Mouse (Mus musculus): ENCODE data around the gene Nt5c2.

Gene Nt5c2

DNA sequence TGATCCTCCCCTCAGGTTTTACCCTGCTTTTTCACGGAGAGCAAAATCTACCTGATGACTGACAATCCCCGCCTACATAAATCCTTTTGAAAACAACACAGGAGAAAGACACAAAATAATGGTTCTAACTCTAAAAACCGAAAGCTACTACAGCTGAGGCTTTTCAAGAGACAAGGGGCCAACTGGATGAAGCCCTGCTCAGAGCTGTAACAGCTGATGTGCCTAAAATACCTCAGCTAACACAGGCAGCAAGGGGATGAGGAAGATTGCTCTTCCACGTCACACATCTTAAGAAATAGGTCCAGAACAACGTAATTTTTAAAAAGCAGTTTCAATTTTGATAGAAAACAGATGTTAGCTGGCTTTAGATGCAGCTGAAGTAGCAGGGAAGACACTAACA, 88.0 kb downstream of the Nt5c2 start:
- 26% methylated on average over 5 of the region's 5 CpGs for WGBS

DNA sequence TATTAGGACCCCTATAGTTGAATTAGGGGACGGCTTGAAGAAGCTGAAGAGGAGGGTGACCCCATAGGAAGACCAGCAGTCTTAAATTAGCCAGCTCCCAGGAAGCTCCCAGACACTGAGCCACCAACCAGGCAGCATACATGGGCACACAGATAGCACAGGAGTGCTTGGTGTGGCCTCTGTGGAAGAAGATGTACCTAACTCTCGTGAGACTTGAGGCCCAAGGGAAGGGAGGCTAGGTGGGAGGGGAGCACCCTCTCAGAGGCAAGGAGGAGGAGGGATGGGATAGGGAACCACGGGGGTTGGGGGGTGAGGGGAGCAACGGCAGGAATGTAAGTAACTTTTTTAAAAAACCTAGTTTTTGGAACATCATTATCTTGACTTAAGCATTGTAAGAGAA, 88.6 kb downstream of the Nt5c2 start:
- 51% methylated on average over 4 of the region's 4 CpGs for WGBS

DNA sequence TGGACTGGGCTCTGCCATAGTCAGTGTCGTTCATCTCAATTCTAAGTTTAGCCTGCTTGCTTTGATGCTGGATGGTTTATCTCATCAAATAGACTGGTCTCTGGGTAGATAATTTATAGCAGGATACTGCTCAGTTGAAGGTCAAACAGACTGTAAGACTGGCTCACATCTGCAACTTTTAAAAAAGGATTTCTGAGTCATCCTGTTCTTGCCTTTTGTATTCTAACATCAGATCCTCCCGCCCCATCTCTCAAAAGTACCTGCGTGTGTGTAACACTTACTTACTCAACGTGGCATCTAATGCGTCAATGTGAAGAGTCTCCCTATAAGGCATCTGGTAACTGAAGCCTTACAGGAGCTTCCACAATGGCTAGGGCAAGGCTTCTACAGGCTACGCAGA, 94.4 kb downstream of the Nt5c2 start:
- WGBS, result 66% methylated on average over 6 of the region's 6 CpGs

DNA sequence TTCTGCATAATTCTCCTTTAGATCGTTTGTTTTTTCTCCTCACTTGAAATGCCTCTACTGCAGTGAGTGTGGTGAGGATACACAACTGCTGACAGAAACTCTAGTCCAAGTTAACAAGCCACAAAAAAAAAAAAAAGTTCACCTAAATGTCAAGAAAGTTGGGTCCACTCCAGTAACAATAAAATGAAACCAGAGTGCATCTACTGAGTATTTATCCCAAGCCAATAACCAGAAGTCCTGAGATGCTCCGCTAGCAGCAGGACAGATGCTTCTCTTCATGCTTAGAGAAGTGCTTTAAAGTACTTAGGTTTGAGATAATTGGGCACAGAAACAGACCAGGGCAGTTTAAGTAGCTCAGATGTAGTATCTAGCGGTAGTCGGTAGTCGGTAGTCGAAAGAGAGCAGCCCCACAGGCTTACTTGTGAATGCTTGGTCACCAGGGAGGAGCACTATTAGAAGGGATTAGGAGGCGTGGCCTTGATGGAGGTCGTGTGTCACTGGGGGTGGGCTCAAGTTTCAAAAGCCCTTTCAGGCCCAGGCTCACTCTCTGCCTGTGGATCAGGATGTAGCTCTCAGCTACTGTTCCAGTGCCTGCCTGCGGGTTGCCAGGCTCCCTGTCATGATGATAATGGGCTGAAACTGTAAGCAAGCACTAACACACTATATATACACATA, 99.4 kb downstream of the Nt5c2 start:
- 63% methylated on average over 9 of the region's 9 CpGs for WGBS

DNA sequence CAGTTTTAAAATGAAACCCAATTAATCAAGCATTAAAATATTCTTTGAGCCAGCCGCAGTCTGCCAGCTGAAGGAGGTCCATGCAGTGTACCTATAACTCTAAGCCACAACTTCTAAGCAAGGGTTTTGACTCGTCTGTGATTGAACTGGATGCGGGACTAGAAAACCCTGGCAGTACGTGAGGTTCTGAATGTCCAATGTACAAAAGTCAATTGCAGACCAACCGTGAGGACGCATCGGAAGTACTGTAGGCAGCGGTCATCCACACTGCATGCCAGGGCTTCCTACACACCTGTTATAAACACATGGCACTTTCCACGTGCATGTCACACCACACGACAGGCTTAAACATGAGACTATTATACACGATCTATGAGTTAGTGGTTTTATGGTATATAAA, 101.3 kb downstream of the Nt5c2 start:
- 94% methylated on average over 11 of the region's 11 CpGs for WGBS

DNA sequence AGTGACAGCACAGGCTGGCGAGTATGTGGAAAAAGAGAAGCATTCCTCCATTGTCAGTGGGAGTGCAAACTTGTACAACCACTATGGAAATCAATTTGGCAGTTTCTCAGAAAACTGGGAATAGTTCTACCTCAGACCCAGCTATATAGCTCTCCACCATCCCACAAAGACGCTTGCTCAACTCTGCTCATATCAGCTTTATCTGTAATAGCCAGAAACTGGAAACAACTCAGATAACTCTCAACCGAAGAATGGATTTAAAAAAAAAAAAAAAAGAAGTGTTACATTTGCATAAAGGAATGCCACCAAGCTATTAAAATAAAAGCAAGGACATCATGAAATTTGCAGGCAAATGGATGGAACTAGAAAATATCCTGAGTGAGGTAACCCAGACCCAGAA, 103.5 kb downstream of the Nt5c2 start:
- WGBS, result 56% methylated on average over 3 of the region's 3 CpGs

DNA sequence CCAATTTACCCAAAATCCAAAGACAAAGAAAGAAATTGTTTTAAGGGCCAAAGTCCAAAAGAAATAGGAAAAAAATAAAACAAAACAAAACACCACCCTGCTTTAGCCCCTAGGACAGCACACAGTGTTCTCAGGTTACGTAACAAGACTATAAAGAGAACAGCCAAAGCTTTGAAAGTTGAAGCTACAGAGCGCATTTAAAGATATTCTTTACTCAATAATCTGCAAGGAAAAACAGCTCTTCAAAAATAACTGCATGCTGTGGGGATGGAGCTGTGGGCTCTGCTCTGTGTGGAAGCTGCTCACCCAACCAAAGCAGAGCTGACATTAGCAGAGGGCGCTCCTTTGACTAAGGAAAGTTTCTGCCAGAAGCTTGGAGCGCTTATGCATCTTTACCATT, 106.0 kb downstream of the Nt5c2 start:
- 16% methylated on average over 4 of the region's 4 CpGs for WGBS

DNA sequence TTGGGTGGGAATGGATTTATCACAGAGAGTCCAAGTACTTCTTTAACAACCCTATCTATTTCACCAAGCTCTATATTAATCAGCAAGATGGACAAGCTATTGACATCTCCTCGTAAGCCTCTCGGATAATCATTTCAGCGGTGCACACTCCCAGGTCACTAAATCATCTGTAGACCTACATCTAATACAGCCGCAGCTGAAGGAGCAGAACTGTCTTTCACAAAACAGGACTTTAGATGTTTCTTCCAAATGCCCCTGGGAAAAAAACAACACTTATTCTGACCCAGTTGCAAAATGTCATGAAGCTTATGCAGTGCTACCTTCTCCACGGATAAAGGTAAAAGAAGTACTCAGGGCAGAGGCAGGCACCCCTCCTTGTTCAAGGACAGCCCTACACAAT, 106.7 kb downstream of the Nt5c2 start:
- 73% methylated on average over 5 of the region's 5 CpGs for WGBS

DNA sequence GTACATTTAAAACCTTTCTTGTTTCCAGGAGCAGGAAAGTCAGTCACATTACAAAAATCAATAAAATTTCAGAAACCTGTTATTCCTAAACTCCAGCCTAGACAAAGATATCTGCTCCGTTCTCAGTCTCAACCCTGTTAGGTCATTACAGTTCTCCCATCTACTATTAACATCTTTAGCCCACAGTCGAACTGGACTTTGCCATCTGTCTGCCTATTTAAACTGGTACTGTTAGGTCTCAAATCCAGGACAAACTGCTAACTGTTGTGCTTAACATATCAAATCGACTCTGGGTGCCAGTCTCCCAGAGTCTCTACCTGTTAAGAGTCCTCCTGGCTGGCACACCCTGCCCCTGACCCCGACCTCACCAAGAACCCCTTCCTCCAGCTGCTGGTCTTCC, 109.0 kb downstream of the Nt5c2 start:
- 72% methylated on average over 4 of the region's 4 CpGs for WGBS

DNA sequence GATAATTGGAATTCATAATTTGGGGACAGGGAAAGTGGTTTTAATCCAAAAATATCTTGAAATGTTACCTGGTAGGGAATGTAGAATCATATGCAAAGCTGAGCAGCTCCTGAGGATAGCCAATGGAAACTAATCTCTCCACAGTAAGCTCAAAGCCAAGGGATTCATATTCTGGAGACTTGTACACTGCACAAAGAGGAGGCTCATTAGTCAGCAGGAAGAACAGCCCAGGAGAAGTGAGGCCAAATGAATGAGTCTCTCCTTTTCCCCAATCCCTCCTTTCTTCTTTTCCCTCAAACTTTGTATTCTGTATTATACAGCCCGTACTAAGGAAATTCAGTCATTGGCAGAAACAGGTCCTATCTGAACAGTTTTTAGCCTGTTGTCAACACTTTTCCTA, 110.0 kb downstream of the Nt5c2 start:
- 73% methylated on average over 1 of the region's 1 CpGs for WGBS

DNA sequence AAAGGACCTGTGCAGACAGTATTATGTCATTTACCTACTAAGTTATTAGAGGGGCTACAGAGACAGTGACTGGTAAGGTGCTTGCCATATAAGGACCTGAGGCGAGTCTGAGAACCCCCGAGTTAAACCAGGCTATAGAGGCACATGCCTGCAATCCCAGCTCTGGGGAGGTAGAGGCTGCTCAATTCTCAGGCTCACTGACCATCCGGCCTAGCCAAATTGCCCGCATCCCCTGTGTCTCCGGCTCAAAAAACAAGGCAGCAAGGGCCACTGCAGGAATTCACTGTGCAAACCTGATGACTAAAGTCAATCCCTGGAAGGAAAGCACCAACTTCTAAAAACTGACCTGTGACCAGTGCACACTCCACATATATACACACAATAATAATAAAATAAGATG, 111.6 kb downstream of the Nt5c2 start:
- WGBS, result 93% methylated on average over 5 of the region's 5 CpGs

DNA sequence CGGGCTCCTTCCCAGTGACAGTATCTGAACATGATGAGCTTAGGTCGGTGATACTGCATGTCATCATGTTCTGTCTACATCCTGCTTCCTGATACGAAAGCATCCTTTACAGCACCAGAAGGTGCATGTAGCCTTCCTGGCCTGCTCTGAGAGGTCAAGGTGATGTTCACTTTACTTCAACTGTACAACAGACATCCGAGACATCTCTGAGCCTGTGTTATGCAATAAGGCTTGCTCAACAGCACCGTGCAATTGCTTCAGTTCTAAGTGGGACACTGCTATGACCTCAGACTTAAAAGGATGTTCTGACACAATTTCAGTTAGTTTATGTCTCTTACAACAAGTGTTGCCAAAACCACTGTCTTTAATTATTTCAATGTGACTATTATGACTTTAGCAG, 113.6 kb downstream of the Nt5c2 start:
- 61% methylated on average over 5 of the region's 5 CpGs for WGBS

DNA sequence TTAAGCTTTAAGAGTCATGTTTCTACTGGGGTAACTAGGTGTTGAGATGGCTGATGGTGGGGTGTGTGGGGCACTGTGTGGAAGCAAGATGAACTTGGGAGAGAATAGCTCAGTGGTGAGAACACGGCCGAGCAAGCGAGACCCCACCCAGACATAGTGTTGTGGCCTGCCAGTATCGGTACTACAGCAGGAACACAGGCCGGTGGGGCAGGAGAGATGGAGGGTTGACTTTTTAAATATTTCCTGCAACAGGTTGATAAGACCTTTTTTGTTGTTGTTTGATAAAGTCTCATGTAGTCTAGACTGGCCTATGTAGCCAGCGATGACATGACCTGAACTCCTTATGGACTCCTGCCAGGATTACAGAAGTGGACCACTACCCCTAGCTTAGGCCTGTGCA, 114.2 kb downstream of the Nt5c2 start:
- WGBS, result 96% methylated on average over 6 of the region's 6 CpGs

DNA sequence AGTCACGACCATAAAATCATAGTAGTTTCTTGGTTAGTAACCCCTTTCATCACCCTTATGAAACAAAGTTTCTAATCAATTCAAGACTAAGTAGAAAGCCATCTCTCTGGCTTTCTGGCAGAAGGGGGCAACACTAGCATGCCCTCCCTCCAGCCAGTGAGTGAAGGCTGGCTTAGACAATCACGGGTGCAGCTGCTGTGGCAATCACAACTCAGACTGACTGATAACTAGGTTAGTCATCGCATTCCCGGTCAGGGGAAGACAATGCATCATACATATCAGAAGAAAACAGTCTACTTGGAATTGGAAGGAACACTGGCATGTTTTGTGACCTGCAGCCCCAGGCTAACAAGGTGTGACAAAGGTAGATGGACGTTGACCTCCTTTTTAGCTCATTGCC, 115.1 kb downstream of the Nt5c2 start:
- 70% methylated on average over 5 of the region's 5 CpGs for WGBS

DNA sequence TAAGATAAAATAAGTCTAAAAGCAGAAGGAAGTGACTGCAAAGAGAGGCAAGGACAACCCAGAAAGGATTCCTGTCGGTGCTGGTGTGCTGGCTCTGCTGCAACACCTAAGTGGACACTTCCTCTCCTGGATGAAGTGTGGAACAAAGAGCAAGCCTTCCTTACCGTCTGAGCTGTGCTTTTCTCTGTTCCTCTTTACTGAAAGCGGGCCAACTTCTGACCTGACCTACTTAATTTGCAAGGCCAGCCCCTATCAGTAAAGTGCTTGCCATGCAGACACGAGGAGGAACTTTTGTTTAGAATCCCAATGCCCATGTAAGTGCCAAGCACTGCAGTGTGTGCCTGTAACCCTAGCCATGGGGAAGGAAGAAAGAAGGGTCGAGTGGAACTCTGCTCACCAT, 115.6 kb downstream of the Nt5c2 start:
- 35% methylated on average over 5 of the region's 5 CpGs for WGBS

DNA sequence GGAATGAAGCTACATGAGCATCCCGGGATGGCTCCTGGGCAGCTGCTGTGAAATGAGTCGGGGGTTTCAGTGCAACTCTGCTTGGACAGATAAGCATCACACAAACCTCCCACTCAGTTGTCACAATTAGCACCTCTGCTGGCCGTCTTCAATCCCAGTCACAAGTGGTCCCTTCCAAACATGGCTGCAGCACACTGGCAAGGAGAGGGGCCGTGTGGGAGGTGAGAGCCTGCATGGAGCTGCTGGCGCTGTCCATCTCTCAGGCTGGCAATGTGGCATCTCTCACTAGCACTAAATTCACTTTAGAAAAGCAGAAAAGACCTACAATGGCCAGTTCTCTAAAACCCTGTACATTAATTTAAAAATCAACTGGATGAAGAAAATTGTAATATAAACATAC, 116.7 kb downstream of the Nt5c2 start:
- WGBS, result 57% methylated on average over 5 of the region's 5 CpGs

DNA sequence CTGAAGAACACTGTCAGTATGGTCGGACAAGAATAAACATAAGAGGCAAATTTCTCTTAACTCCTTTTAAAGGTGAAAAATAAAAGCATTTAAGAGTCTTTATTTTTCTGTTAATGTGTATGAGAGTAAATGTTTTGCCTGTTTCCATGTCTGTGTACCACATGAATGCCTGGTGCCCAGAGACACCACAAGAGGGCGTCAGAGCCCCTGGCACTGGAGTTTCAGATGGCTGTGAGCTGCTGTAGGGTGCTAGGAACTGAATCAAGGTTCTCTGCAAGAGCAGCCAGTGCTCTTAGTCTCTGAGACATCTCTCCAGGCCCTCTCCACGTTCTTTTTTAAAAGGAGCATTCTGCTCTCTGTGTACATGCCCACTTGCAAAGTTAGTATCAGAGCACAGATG, 117.8 kb downstream of the Nt5c2 start:
- WGBS, result 85% methylated on average over 3 of the region's 3 CpGs

DNA sequence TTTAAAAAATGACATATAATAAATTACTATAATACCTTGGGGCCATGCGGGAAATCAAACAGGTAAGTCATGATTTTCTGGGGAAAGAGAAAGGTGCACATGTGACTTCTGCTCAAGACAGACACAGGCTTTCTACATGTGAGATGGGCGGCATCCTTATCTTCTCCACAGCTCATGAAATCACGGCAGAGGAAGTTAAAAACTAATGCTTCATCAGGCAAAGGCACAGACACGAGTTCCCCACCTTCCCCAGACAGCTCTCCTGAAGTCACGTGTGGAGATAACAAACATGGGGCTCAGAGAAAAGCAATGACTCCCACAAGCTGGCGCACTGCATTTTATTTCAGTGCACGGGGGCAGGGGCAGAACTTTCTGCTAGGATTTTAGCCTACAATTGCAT, 121.5 kb downstream of the Nt5c2 start:
- WGBS, result 85% methylated on average over 7 of the region's 7 CpGs

DNA sequence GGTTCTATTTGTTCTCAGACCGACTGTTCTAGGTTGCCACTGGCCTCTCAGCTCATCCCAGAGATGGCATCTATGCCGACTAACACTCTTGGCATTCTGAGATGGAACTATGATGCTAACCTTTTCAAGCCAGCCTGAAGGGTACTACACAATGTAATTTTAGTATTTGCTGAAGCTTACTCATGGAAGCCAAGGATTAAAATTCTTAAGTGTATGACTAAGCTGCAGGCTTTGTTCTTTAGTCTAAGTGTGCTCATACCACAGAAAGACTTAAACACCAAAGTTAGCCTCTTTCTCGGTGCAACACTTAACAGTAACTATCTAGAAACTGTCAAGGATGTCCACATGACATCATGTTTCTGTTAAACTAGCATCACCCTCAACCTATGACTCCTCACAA, 122.1 kb downstream of the Nt5c2 start:
- 49% methylated on average over 3 of the region's 3 CpGs for WGBS

DNA sequence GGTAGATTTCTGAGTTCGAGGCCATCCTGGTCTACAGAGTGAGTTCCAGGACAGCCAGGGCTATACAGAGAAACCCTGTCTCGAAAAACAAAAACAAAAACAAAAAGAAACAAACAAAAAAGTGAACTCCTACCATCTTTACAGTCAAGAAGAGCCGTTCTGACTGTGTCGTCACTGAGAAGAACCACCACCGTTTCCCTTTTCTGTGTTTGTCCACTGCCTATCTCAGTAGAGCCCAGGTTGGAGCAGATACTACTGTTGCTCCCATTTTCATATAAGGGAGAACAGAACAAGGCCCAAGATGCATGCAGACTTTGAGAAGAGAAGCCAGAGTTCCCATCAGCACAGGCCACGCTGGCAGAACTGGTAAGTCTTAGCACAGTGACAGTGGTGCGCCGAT, 124.3 kb downstream of the Nt5c2 start:
- WGBS, result 86% methylated on average over 8 of the region's 8 CpGs

DNA sequence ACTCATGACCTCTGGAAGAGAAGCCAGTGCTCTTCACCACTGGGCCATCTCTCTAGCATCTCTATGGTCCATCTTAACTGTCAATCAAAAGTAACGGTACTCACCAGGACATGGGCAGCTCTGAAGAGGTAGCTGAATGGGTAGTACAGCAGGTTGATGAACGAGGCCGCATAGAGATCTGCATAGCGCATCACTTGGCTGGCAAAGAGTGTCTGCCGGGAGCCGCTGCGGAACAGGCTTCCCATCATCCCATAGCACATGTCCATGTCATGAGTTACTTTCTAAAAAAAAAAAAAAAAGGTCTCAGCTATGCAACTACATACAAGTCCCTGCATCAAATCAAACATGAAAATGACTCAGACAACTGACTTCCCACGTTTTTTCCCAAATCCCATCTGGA, 125.3 kb downstream of the Nt5c2 start:
- WGBS, result 71% methylated on average over 8 of the region's 8 CpGs

DNA sequence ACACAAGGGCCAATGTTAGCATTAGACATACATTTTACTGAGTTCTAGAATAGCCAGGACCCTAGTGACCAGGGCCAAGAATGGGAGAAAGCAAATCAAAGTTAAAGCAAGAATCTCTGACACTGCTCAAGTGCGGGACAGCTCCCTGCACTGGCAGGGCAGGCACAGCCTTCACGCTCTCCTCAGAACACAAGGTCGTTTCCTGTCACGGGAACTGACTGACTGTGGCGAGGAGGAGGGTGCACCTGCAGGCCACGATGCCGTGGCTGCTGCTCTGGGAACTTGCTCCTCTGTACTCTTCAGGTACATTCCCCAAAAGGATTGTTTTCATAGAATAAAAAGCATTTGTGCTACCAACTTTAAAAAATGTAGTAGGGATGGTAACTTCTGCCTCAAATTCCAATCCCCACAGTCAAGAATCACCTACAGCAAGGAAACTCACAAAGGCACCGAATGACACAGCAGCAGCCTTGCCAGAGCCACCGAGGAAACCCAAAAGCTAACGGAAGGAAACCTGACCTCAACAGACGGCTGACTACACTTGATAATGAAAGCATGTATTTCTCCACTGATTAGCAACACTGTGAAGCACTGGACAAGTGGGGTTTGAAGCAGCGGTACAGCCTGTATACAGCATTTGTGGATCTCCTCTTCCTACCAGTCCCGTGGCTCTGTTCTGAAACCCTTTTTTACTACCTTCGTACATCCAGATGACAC, 127.0 kb downstream of the Nt5c2 start:
- 69% methylated on average over 14 of the region's 14 CpGs for WGBS

DNA sequence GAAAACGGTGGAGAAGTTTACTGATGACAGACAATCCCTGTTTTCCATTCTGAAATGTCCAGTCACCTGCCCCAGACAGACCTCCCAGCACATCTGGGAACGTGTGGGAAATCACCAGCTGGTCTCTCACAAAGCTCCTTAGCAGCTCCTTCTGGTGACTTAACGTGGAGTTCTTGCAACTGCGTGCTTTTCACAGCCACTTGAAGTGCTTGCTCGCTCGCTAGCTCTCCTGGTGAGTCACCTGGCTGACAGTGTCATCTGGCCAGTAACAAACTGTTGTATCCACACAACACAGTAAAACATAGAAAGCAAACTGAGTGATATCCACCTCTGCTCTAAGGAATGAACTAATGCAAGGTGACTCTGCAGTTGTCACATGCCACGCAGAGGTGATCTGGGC, 128.1 kb downstream of the Nt5c2 start:
- 61% methylated on average over 7 of the region's 7 CpGs for WGBS

DNA sequence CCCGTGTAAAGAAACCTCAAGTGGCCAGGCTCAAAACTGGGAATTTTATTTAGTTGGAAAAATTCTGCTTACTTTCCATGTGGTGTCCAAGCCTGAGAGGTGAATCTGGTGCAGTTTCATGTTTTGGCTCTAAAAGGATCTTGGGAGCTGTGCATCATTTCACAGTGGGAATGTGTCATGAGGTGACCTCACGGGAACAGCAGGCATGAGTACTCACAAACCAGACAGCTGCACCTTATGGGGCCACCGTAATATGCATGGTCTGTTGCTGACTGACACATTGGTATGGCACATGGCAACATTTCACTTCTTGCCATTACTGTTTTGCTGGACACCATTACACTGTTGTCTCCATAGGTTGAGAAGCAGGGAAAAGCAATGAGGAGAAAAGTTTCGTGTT, 129.6 kb downstream of the Nt5c2 start:
- 85% methylated on average over 4 of the region's 4 CpGs for WGBS

Data from cerebral cortex, adult 2 months (tissue).